Mouse (Mus musculus) retina, postnatal 7 days (tissue): ENCODE measurements around the gene Adamts17.

ENCODE experiments used
- DNase-seq: peaks from one replicate; pipeline ENCODE4 v3.0.0-alpha.2; 2012; ENCODE audit warnings: low read depth, low spot score

Gene Adamts17

DNA sequence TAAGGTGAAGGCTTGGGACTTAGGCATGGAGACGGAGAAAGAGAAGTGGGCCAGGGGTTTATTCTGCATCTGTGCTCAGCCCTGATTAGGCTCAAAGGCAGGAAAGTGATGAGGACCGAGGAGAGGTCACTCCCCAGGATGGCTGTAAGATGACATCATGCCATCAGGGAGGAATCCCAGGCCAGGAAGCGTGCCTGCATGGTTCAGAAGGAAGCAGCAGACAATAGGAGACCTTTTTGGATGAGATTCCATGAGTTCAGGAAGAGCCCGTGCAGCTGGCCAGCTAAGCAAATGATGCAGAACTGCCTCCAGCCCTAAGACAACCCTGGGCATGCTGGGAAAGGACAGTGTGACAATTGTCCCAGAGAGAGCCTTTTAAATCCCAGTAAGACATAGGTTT lies 93.7 kb downstream of the Adamts17 start:
- DNase-seq: no peak

DNA sequence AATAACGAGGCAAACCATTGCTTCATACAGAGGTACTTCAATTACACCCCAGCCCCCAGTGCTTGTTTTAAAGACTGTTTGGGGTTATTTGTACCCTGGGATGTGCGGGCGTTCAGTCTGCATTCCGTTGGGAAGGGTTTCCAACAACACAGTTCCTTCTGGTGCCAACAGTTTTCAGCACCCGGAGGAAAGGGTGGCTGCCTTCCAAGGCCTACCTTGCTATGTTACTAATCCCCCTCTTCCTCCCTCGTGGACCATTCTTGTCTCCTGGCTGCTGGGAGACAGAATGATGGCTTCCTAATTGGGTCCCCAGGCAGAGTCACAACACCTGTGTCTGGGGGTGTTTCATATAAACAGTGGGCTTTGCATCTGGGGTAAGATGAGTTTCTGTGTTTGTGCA lies 94.5 kb downstream of the Adamts17 start:
- no peak for DNase-seq

- DNase-seq: no peak
These were observed 95.5 kb downstream of the Adamts17 start for GRCm38 (mm10) chr7:66935041-66935440.

DNA sequence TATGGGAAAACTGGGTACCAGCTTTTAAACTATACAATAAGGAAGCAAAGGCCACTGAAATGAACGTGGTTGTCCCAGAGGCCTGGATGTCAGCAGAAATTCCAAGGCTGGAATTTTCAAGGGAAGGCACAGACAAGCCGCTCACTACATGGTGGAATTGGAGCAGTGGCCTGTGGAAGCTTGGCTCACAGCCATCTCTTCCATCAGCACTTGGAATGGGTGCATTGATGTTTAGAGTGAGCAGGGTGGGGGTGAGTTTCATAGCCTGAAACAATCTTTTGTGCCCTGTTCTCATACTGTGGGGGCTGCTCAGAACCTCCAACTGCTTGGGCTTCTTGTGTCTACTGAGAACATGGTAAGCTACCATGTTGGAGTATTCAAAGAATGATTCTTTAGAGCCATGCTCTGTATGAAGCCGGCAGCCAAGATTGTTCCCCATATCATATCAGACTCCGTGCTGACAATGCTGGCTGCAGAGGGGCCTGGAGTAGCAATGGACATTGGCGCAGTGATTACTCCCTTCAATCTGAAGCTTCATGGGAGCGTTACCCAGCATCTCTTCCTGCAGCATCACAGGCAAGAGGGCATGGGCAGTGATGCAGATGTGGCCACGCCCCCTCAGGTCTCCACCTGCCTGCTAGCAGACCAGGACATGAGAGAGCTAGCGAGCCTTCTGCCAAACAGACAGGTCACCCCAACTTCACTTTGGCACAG lies 96.7 kb downstream of the Adamts17 start:
- DNase-seq: no peak

DNA sequence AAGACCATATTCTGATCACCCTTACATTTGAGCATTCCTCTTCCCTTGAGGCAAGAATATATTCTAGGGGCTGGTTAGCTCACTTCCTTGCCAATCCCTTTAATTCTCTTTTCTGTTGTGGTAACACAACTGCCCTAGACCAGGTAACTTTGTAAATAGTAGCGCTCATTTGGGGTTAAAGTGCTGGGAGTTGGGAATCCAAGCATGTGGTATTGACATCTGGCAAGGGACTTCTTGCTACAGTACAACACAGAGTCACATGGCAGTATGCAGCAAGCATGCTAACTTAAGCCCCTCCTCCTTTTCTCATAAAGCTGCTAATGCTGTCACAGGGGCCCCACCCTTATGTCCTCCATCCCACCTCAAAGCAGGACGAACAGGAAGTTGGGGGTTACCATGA lies 97.4 kb downstream of the Adamts17 start:
- no peak for DNase-seq

DNA sequence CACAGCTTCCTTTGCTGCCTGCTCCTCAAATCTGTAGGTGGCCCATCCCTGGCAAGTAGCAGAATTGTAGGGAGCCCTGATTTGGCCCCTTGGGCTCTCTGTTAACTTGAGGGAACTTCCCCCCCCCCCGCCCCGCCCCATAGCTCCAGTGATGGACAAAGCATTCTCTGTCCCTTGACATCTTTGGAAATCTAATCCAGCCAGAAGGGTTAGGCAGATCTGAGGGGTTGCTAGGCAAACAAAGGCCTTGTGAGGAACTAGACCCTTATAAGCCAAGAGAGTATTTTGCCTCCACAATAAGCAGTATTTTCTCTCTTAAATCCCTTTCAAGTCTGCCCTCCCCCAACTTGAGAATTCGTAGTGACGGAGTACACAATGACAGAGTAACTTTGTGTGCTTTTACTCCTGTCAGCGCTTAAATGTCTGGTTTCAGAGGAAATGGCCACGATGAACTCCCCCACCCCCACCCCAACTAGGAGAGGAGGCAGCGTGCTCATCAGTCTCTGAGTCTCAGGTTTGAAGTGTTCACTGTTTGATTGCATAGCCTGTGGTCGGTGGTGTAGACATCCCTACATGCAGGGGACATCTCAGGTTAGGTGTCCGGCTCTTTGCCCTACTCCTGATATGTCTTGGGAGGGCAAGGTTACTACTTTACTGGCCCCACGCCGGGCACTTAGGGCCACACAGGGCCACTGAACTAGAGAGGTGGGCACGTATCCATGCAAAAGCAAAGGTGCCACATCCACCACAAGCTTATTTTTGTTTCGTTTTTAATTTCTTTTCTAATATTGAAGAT lies 99.7 kb downstream of the Adamts17 start:
- DNase-seq: no peak

- DNase-seq: no peak
These were observed 101.2 kb downstream of the Adamts17 start for GRCm38 (mm10) chr7:66940761-66941160.

DNA sequence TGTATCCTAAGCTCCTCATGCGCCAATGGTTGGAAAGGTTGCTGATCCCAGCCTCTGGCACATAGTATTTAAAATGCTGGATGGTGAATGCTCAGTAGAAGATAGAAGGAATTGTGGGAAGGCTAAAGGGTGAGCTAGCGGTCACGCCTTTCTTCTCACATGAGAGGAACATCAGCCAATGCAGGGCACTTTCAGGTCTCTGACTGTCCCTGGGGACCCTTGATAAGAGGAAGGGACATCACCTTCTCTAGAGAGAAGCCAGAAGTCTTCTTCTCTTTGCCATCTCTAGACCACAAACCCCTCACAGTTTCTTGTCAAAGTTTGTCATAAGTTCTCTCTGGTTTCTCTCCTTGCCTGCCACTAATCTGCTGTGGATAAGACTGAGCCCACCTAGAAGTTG lies 109.5 kb downstream of the Adamts17 start:
- no peak for DNase-seq

GRCm38 (mm10) chr7:66952921-66953320 lies 113.4 kb downstream of the Adamts17 start:
- no peak for DNase-seq

DNA sequence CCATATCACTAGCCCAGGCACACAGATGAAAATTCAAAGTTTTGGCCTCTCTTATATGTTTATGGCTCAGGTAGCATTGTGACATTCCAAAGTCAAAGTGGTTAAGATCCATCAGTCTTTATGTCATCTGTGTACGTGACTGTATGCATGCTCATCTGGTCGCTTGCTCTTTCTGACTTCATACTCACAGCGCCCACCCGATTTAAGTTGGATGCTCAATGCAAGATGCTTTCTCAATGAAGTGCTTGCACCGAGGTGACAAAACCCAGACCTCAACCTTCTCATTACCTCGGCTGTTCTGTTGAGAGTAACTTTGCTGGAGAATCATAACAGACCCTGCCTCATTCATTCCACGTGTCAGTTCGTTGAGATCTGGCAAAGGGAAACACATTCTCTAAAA lies 114.5 kb downstream of the Adamts17 start:
- DNase-seq: no peak

GRCm38 (mm10) chr7:66954723-66955122 lies 115.2 kb downstream of the Adamts17 start:
- no peak for DNase-seq

GRCm38 (mm10) chr7:66955455-66955919 lies 116.0 kb downstream of the Adamts17 start:
- no peak for DNase-seq

GRCm38 (mm10) chr7:66955978-66956377 lies 116.4 kb downstream of the Adamts17 start:
- DNase-seq: no peak

DNA sequence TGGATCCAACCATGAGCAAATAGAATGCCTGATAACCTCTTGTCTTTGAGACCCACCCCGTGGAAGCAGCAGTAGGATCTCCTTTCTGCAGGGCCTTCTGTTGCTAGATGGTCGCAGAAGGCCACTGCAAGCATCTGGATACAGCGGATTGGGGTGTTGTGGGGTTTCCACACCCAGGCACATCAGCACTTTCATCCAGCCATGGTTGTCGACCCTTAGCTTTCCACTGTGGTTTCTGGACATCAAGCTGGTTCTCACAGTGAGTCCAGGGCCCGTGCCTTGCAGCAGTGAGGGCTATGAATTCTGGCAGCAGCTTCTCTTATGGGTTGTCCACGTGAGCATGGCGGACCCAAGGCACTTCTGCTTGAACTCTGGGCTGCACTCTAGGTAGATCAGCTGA lies 118.2 kb downstream of the Adamts17 start:
- DNase-seq: no peak

GRCm38 (mm10) chr7:66960246-66961033 lies 120.9 kb downstream of the Adamts17 start:
- no peak for DNase-seq

GRCm38 (mm10) chr7:66962736-66963135 lies 123.2 kb downstream of the Adamts17 start:
- DNase-seq: no peak

- no peak for DNase-seq
These were observed 124.0 kb downstream of the Adamts17 start for GRCm38 (mm10) chr7:66963541-66963940.

GRCm38 (mm10) chr7:66966541-66967205 lies 127.1 kb downstream of the Adamts17 start:
- no peak for DNase-seq

- no peak for DNase-seq
These were observed 127.8 kb downstream of the Adamts17 start for GRCm38 (mm10) chr7:66967206-66967919.

GRCm38 (mm10) chr7:66968661-66969060 lies 129.1 kb downstream of the Adamts17 start:
- DNase-seq: no peak

- DNase-seq: no peak
These were observed 129.7 kb downstream of the Adamts17 start for GRCm38 (mm10) chr7:66969199-66969598.
